Mouse (Mus musculus) left cerebral cortex, adult 8-10 months (tissue): Measurements from ENCODE around the gene Nos2. TPM values are rescaled to one million over a fixed set of nuclear protein-coding genes. Genes with fewer than 3 reads are reported as not detected.

Experiments used
- DNase-seq, 2 experiments: peaks; one replicate each; pipeline ENCODE4 v3.0.0; 2022; ENCODE audit warnings: low spot score in 2 of 2
- total RNA-seq, 4 experiments: library from RNA; stranded (reverse); gene quantifications; 2 replicates each; pipeline ENCODE4 v1.2.4; 2022

Nos2 gene
- total RNA-seq: under 1 TPM; 0.21 to 0.70 (median 0.49) TPM

GRCm38 (mm10) chr11:78920411-78920939, at the start of gene Nos2:
Gene Nos2, plus strand, starts transcription at chr11:78920787.
- no peak for DNase-seq

DNA sequence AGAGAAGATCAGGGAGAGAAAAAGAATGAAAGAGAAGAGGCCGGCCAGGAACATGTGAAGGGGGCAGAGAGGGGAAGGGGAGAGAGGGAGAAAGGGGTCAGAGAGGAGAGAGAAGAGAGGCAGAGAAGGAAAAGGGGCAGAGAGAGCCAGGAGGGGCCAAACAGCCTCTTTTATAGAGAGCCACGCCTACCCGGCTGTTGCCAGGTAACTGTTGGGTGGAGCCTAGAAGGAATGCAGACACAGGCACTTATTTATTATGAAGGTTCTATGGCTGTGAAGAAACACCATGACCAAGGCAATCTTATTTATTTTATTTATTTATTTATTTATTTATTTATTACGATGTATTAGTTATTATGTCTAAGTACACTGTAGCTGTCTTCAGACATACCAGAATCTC, 49.7 kb upstream of the Nos2 start:
- no peak for DNase-seq

GRCm38 (mm10) chr11:78872782-78873181, 47.8 kb upstream of the Nos2 start:
- no peak for DNase-seq

DNA sequence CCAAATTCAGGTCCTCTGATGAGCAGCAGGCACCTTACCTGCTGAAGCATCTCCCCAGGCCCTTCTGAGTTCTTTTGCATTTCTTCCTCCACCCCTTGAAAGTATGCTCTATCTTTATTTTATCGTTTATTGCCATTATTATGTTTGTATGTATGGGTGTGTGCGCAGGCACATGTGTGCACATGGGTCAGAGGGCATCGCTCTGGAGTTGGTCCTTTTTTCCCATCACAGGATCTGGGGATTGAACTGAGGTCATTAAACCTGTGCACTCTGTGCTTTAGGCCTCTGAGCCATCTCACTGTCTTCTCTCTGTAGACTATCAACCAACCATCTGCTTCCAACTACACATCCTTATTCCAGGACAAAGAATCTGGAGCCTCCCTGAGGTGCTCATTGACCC, 40.9 kb upstream of the Nos2 start:
- no peak for DNase-seq

DNA sequence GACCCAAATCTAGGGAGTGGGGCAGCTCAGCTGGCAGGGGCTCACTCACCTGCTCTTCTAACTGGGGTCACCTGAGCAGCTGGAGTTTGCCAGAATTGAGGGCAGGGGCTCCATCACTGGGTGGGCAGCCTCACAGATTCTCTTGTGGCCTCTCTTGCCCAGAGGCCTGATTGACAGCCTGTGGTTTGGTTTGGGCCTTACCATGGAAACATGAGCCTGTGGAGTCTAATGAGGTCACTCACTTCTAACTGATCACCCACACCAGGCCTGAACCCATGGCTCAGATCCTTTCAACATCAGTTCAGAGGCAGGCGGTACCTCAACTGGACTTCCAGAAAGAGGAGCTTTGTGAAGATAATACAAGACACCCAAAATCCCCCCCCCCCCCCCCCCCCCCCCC, 33.9 kb upstream of the Nos2 start:
- no peak for DNase-seq

- peak; percentile 57 to 86 for DNase-seq
Measured at GRCm38 (mm10) chr11:78887102-78887971, 33.2 kb upstream of the Nos2 start.

- DNase-seq: no peak
Measured at GRCm38 (mm10) chr11:78889156-78889555, 31.4 kb upstream of the Nos2 start.

GRCm38 (mm10) chr11:78896357-78897123, 24.0 kb upstream of the Nos2 start:
- no peak for DNase-seq

GRCm38 (mm10) chr11:78915473-78915872, 5.1 kb upstream of the Nos2 start:
- DNase-seq: no peak

DNA sequence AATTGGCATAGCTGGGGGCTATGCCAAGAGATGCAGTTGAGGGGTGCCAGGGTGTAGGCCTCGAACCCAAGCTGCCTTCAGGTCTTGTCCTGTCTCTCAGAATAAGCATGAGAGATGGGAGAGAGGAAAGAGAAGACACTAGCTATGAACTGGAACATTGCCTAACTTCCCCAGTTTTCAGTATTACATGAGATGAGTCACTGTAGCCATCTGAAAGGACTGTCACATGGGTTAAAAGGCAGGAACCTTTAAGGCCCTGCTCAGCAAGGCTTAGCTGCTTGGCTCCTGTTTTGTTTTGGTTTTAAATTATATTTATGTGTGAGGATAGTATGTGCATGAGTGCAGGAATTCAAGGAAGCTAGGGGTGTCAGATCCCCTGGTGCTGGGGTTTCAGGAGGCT, 4.2 kb upstream of the Nos2 start:
- no peak for DNase-seq

GRCm38 (mm10) chr11:78919745-78920144, 842 bp upstream of the Nos2 start:
- no peak for DNase-seq

DNA sequence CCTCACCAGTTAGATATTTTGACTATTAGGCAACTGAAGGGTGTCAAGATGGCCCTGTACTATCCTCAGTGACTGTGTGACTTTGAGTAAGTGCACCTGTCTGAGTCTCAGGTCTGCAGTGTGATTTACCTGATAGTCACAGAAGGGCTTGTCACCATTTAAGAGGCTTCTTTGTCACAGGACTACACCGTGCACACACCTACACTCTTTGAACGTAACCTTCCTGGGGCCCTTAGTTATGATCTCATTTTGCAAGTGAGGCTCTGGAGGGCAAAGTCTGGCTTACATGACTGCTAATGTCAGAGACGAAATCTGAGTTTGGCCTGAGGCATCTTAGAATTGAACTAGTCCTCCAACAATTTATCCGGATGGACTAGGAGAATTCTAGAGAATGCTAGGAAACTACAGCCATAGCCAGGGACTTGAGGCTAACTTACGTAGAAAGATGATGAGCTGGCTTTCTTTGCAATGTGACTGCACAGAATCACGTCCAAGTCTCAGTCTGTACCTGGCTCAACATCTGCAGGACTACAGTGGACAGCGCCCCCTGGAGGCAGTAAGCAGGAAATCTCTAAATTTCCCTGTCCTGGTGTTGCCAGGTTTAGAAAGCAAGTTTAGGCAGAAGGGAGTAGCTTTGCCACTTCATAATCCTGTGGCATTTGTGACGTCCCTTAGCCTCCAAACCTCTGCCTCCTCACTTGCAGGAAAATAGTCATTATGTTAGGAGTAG, 2.3 kb downstream of the Nos2 start:
- peak; percentile 13 to 14 for DNase-seq

GRCm38 (mm10) chr11:78924111-78924510, 3.5 kb downstream of the Nos2 start:
- no peak for DNase-seq

GRCm38 (mm10) chr11:78924916-78925315, 4.3 kb downstream of the Nos2 start:
- no peak for DNase-seq

DNA sequence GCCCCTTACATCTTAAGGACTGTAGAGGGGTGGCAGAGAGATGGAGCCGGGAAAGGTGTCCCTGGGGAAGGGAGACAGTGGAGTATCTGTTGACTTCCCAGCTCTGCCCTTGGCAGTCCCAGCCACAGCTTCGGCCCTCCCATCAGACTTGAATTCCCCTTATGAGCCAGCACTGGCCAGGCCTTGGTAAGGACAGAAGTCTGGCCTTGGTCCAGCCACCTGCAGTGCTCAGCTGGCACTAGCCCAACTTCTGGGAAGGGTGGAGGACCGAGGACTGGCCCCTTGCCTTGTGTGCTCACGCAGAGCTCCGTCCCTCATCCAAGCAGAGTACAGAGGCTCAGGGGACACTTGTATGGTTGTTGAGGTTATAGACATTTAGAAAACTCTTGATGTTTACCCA, 8.8 kb downstream of the Nos2 start:
- DNase-seq: no peak

DNA sequence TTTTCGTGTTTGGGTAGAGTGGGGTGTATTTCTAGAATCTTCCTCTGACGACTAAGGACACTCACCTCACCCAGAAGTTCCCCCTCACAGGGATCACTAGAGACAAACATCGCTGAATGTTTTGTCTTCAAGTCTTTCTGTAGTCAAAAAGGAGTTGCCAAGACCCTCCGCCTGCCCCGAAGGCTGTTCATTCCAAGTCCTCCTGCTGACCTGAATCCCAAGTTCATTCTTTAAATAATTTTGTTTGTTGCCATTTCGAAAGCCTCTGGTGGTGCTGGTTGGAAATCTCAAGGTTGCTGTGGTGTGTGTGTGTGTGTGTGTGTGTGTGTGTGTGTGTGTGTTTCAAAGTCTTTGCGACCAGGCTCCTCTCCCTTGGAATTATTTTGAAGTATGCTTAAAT, 13.7 kb downstream of the Nos2 start:
- no peak for DNase-seq

- no peak for DNase-seq
Measured at GRCm38 (mm10) chr11:78934727-78935126, 14.1 kb downstream of the Nos2 start.

- no peak for DNase-seq
Measured at GRCm38 (mm10) chr11:78935178-78935577, 14.6 kb downstream of the Nos2 start.

DNA sequence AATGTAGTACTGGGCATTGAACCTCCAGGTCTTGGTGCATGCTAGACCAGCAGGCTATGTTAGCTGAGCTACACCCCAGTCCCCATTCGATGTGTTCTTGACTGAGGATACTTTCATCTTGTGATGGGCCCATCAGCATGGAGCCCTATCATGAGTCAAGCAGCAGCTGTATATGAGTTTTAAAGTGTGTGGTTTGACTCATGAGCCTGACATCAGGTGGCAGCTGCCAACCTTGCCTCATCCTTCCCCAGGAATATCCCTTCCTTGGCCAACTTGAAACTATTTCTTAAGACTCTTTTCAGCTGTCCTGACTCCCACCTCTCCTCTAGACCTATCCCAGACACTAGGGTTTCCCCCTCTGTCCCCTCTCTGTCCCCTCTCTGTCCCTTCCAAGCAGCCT, 22.5 kb downstream of the Nos2 start:
- no peak for DNase-seq

GRCm38 (mm10) chr11:78950365-78950764, 29.8 kb downstream of the Nos2 start:
- no peak for DNase-seq

GRCm38 (mm10) chr11:78952467-78952866, 31.9 kb downstream of the Nos2 start:
- DNase-seq: no peak

GRCm38 (mm10) chr11:78956260-78956659, 35.7 kb downstream of the Nos2 start:
- DNase-seq: peak; percentile 35 to 93
